Mouse (Mus musculus): ENCODE results near the gene Smc1b. TPM values are rescaled to one million over a fixed set of nuclear protein-coding genes. Genes with fewer than 3 reads are reported as not detected.

Gene Smc1b
- polyA plus RNA-seq, 1 experiment from 2014 or later: 0.17 TPM

DNA sequence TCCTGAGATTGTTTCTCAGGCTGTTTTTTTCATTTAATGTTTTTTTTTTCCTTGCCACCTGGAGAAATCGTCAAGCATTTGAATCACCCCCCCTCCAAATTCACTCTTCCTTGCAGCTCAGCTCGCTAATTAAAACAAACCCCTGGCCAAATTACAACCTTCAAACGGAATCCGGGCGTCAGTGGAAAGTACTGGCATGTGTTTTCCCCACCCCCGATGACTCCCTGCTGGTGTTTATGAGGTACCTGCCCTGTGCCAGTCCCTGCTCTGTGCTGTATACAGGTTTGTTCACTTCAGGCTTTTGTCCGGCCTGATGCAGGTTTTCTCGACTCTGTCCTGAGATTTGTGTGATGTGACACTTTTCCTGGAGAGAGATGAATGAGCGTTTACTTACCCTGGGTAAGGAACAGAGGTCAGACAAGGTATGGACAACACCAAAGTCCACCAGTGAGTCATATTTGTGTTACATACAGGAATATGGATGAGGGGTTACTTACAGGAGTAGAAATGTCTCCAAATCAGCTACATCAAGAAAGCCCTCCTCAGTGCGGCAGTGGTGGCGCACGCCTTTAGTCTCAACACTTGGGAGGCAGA, 35.4 kb upstream of the Smc1b start:
- WGBS: 39% methylated on average over 12 of the region's 12 CpGs
- no peaks in the 10 kb centered on the region for H3K36me3 ChIP-seq (ENCODE audit: control insufficient read depth, insufficient read depth, low read length)
- peak overlapping the region; percentile 26; the same call in 1 of the 2 replicates for H3K9ac ChIP-seq (ENCODE audit: low read depth, low read length)
- no peak for ATAC-seq (ENCODE audit: low read depth)
- H3K27ac ChIP-seq (replicated peaks; ENCODE audit: low read depth, low read length): peak overlapping the region; percentile 88
- H3K27me3 ChIP-seq (replicated peaks; ENCODE audit: control insufficient read depth, insufficient read depth, low read length): no peaks in the 10 kb centered on the region
- no peak overlapping the region for H3K4me3 ChIP-seq (ENCODE audit: low read depth, low read length)
- H3K4me1 ChIP-seq (ENCODE audit: control insufficient read depth, insufficient read depth, low read length): peaks cover 44% of the 10 kb centered on the region
- peak overlapping the region; percentile 33 for H3K4me2 ChIP-seq (ENCODE audit: low read depth, low read length)
- DNase-seq (ENCODE audit: low spot score): peak; percentile 37
- H3K9me3 ChIP-seq (ENCODE audit: control insufficient read depth, low read length): no peaks in the 10 kb centered on the region

DNA sequence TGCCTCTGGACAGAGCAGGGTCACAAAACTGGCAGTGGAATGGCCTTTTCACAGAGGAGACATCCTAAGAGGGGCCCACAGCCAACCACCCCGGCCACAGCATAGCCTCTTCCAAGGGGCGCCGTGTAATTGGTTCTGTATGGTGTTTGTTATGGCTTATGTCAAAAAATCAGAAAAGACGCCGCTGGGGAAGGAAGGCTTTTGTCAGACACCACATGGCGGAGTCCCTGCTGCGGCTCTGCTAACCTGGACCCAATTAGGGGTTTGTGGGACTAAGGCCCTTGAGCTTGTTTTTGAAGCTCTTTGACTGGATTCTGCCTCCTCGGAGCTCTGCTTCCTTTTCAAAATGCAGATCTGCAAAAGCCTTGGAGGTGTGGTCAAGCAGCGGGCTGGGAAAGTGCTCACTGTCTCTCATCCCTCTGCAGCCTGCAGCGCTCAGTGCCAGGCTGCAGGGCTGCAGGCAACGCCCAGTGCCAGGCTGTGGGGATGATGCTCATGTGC, 34.7 kb upstream of the Smc1b start:
- Histone ChIP-seq H3K27me3 (replicated peaks; ENCODE audit: control insufficient read depth, insufficient read depth, low read length) (no peaks in the 10 kb centered on the region), H3K36me3 (ENCODE audit: control insufficient read depth, insufficient read depth, low read length) (no peaks in the 10 kb centered on the region), H3K9ac (ENCODE audit: low read depth, low read length) (peak overlapping the region; percentile 26; the same call in 1 of the 2 replicates), H3K4me3 (ENCODE audit: low read depth, low read length) (no peak overlapping the region), H3K27ac (replicated peaks; ENCODE audit: low read depth, low read length) (peak overlapping the region; percentile 88), H3K4me2 (ENCODE audit: low read depth, low read length) (peak overlapping the region; percentile 33), H3K9me3 (ENCODE audit: control insufficient read depth, low read length) (no peaks in the 10 kb centered on the region), H3K4me1 (ENCODE audit: control insufficient read depth, insufficient read depth, low read length) (peaks cover 42% of the 10 kb centered on the region)
- peak; percentile 76 for ATAC-seq (ENCODE audit: low read depth)
- WGBS: 11% methylated on average over 11 of the region's 11 CpGs
- peak; percentile 94 for DNase-seq (ENCODE audit: low spot score)

DNA sequence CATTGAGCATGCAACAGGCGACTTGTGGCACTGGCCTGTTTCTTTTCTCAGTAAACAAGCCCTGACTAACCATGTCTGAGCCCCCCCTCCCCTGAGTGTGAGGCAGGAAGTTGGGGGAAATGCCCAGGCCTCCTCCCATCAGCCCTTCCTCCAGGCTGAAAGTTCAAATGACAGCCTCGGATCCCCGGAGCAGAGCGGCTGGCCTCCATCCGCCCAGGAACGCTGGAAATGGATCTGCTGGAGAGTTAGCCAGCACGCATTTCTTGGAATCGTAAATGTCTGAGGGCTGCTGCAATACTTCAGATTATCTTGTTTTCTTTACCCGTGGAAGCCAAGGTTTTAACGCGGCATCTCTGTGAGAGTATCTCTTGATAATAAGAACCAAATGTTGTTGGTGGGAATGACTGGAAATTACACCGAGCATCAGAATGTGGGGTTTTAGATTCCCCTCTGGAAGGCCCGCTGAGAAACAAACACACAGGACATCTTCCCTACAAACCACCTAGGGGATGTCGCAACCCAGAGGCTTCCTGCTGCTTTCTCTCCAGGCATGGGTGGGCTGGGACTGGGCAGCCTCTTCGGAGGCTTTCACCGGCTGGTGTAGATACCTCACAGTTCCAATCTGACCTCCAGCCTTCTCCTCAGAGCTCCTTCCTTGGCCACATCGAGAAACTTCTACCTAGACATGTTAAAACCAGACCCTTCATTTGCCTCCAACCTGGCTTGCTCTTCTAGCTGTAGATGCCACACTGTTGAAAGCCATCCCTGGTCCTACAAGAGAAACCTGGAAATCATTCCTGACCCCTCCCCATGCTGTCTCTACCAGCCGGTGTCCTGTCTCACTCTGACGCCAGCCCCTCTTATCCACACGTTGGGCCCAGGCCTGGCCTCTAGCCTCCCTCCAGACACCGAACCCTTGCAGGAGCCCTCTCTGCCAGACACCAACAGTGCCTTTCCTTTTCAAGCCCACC, 31.2 kb upstream of the Smc1b start:
- Histone ChIP-seq H3K27me3 (replicated peaks; ENCODE audit: control insufficient read depth, insufficient read depth, low read length) (no peaks in the 10 kb centered on the region), H3K9ac (ENCODE audit: low read depth, low read length) (0 out of 2 replicates have a peak overlapping the region, but pooled peaks have one; percentile 6), H3K27ac (replicated peaks; ENCODE audit: low read depth, low read length) (peak overlapping the region; percentile 85), H3K36me3 (ENCODE audit: control insufficient read depth, insufficient read depth, low read length) (no peaks in the 10 kb centered on the region), H3K9me3 (ENCODE audit: control insufficient read depth, low read length) (no peaks in the 10 kb centered on the region), H3K4me3 (ENCODE audit: low read depth, low read length) (no peak overlapping the region), H3K4me1 (ENCODE audit: control insufficient read depth, insufficient read depth, low read length) (peaks cover 39% of the 10 kb centered on the region), H3K4me2 (ENCODE audit: low read depth, low read length) (0 out of 2 replicates have a peak overlapping the region, but pooled peaks have one; percentile 8)
- peak; percentile 34 for ATAC-seq (ENCODE audit: low read depth)
- WGBS: 28% methylated on average over 21 of the region's 21 CpGs
- DNase-seq (ENCODE audit: low spot score): peak; percentile 89

DNA sequence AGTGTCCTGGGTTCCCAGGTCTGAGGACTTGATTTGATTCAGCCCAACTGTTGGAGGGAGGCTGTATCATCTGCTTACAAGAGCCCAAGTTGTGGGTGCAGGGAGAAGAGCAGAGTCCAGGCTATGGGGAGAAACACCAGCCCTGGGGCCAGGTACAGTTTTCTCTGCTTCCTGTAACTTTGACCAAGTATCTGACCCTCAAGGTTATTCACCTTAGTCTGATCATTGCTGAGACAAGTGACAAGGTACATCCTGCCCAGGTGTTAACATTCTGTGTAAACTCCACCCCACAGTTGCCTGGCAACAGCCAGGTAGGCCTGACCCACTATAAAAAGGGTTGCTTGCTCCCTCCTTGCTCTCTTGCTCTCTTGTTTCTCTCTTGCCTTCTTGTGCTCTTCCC, 29.7 kb upstream of the Smc1b start:
- no peaks in the 10 kb centered on the region for H3K27me3 ChIP-seq (replicated peaks; ENCODE audit: control insufficient read depth, insufficient read depth, low read length)
- no peak for DNase-seq (ENCODE audit: low spot score)
- no peak overlapping the region for H3K9ac ChIP-seq (ENCODE audit: low read depth, low read length)
- H3K9me3 ChIP-seq (ENCODE audit: control insufficient read depth, low read length): no peaks in the 10 kb centered on the region
- H3K4me3 ChIP-seq (ENCODE audit: low read depth, low read length): no peak overlapping the region
- peaks cover 27% of the 10 kb centered on the region for H3K4me1 ChIP-seq (ENCODE audit: control insufficient read depth, insufficient read depth, low read length)
- H3K36me3 ChIP-seq (ENCODE audit: control insufficient read depth, insufficient read depth, low read length): no peaks in the 10 kb centered on the region
- no peak for ATAC-seq (ENCODE audit: low read depth)
- H3K27ac ChIP-seq (replicated peaks; ENCODE audit: low read depth, low read length): no peak overlapping the region
- no peak overlapping the region for H3K4me2 ChIP-seq (ENCODE audit: low read depth, low read length)

DNA sequence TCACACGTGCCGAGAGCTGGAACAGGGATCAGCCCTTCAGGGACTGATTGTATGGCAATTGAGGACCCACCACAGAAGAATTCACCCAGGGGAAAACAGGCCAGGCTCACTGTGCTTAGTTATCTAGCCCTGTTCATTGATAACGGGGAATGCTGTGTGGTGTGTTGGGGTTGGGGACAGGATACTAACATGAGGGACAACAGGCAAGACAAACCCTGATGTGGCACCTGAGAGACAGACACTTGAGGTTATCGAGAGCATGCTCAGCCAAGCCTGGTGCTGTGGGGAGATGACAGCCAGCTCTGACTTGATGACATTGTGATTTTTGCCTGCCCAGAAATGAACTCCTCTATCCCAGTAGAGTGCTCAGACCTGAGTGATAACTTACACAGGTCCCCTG, 24.4 kb upstream of the Smc1b start:
- 51% methylated on average over 4 of the region's 4 CpGs for WGBS
- Histone ChIP-seq H3K4me2 (ENCODE audit: low read depth, low read length) (no peak overlapping the region), H3K9me3 (ENCODE audit: control insufficient read depth, low read length) (no peaks in the 10 kb centered on the region), H3K27me3 (replicated peaks; ENCODE audit: control insufficient read depth, insufficient read depth, low read length) (no peaks in the 10 kb centered on the region), H3K4me1 (ENCODE audit: control insufficient read depth, insufficient read depth, low read length) (no peaks in the 10 kb centered on the region), H3K9ac (ENCODE audit: low read depth, low read length) (no peak overlapping the region), H3K27ac (replicated peaks; ENCODE audit: low read depth, low read length) (no peak overlapping the region), H3K36me3 (ENCODE audit: control insufficient read depth, insufficient read depth, low read length) (no peaks in the 10 kb centered on the region), H3K4me3 (ENCODE audit: low read depth, low read length) (no peak overlapping the region)
- no peak for DNase-seq (ENCODE audit: low spot score)
- no peak for ATAC-seq (ENCODE audit: low read depth)

DNA sequence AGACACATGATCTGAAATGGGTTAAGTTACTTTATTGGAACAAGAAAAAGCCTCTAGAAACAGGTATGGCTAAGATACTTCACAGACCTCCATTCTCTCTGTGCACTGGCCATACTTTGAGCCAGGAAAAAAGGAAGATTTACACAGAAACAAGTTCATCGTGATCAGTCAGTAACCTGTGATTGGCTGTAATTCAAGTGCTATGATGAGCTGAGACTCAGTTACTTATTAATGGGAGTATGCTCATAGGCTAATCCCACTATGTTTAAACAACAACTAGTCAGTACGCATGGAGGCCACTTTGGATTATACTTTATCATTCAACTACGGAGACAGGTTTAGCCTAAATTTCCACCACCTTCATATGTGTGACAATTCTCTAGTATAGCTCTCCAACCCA, 22.3 kb upstream of the Smc1b start:
- H3K4me1 ChIP-seq (ENCODE audit: control insufficient read depth, insufficient read depth, low read length): no peaks in the 10 kb centered on the region
- H3K4me2 ChIP-seq (ENCODE audit: low read depth, low read length): no peak overlapping the region
- H3K27ac ChIP-seq (replicated peaks; ENCODE audit: low read depth, low read length): no peak overlapping the region
- no peaks in the 10 kb centered on the region for H3K9me3 ChIP-seq (ENCODE audit: control insufficient read depth, low read length)
- 85% methylated on average over 3 of the region's 3 CpGs for WGBS
- ATAC-seq (ENCODE audit: low read depth) (no peak), DNase-seq (ENCODE audit: low spot score) (no peak)
- H3K9ac ChIP-seq (ENCODE audit: low read depth, low read length): no peak overlapping the region
- H3K4me3 ChIP-seq (ENCODE audit: low read depth, low read length): no peak overlapping the region
- H3K27me3 ChIP-seq (replicated peaks; ENCODE audit: control insufficient read depth, insufficient read depth, low read length): no peaks in the 10 kb centered on the region
- no peaks in the 10 kb centered on the region for H3K36me3 ChIP-seq (ENCODE audit: control insufficient read depth, insufficient read depth, low read length)

DNA sequence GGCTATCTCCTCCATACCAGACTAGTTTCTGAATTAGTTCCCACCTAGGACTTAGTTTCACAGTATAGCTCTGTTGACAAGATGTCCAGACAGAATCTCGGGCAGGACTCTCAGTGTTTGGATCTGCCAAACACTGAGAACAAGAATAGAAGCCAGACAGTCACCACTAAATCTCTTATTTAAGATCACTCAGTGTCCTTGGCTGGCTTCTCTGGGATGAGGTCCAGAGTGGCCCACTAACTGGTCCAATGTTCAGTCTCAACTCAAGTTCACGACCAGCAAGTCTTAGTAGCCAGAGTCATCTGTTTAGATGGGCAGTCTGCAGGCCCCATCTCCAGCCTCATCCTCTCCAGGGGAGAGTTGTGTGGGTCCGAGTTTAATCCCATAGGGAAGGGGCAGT, 20.8 kb upstream of the Smc1b start:
- ATAC-seq (ENCODE audit: low read depth) (no peak), DNase-seq (ENCODE audit: low spot score) (no peak)
- Histone ChIP-seq H3K27me3 (replicated peaks; ENCODE audit: control insufficient read depth, insufficient read depth, low read length) (no peaks in the 10 kb centered on the region), H3K36me3 (ENCODE audit: control insufficient read depth, insufficient read depth, low read length) (no peaks in the 10 kb centered on the region), H3K4me1 (ENCODE audit: control insufficient read depth, insufficient read depth, low read length) (no peaks in the 10 kb centered on the region), H3K4me3 (ENCODE audit: low read depth, low read length) (no peak overlapping the region), H3K27ac (replicated peaks; ENCODE audit: low read depth, low read length) (no peak overlapping the region), H3K4me2 (ENCODE audit: low read depth, low read length) (no peak overlapping the region), H3K9me3 (ENCODE audit: control insufficient read depth, low read length) (no peaks in the 10 kb centered on the region), H3K9ac (ENCODE audit: low read depth, low read length) (no peak overlapping the region)
- 67% methylated on average over 3 of the region's 3 CpGs for WGBS

DNA sequence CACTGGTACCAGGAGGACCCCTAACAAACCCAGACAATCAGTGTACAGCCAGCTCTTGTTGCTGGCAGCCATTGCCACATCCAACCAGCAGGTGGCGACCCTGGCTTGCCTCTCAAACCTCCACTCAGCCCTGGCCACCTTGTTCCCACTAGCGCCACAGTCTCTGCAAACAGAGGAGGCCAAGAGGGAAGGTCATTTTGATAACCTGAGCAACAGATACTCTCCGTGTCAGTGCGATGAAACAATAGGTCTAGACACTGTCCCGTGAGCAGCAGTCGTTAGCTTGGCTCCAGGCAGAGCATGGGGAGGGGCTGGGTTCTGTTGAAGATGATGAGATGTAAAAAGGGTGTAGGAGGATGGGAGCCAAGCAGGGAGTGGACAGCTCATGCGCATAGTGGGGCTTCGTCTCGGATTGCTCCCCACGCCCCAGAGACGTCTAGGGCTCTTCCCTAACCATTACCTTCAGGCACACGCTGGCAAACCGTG, 19.7 kb upstream of the Smc1b start:
- peak; percentile 83 for ATAC-seq (ENCODE audit: low read depth)
- Histone ChIP-seq H3K9me3 (ENCODE audit: control insufficient read depth, low read length) (no peaks in the 10 kb centered on the region), H3K36me3 (ENCODE audit: control insufficient read depth, insufficient read depth, low read length) (no peaks in the 10 kb centered on the region), H3K4me1 (ENCODE audit: control insufficient read depth, insufficient read depth, low read length) (no peaks in the 10 kb centered on the region), H3K27me3 (replicated peaks; ENCODE audit: control insufficient read depth, insufficient read depth, low read length) (no peaks in the 10 kb centered on the region), H3K9ac (ENCODE audit: low read depth, low read length) (no peak overlapping the region), H3K27ac (replicated peaks; ENCODE audit: low read depth, low read length) (no peak overlapping the region), H3K4me3 (ENCODE audit: low read depth, low read length) (no peak overlapping the region), H3K4me2 (ENCODE audit: low read depth, low read length) (no peak overlapping the region)
- 22% methylated on average over 13 of the region's 13 CpGs for whole genome bisulfite sequencing
- DNase-seq (ENCODE audit: low spot score): peak; percentile 77
